Comparison of ENCODE assay signal across 8 mouse cellular contexts in genomic region chr7:16944808-16945315, GRCm38 (mm10). TPM values are rescaled to one million over a fixed set of nuclear protein-coding genes. Genes with fewer than 3 reads are reported as not detected.
A peak's percentile ranks its signal among the peaks of the same experiment; 100 is the strongest.
DNase-seq lines count a peak whose midpoint lies in the region; ATAC-seq and TF ChIP-seq lines count a peak whose summit lies in the region.

No protein-coding gene starts in this region.

- ATAC-seq in limb, embryonic 12.5 days (ENCODE audit: insufficient number of reproducible peaks, insufficient read depth, low FRiP score, low TSS enrichment, low read depth) = no peak; the same call in 1 of the 2 replicates
- ATAC-seq in stomach, embryonic 16.5 days (ENCODE audit: insufficient read depth, low FRiP score) = peak; percentile 5; the same call in 1 of the 2 replicates

- DNase-seq in cerebellum, adult 2 months = peak in 1 of 2 experiments; percentile 57
- DNase-seq in cerebellum, adult 11 months = no peak
- peak; percentile 25 for DNase-seq in right cerebral cortex, adult 18-20 months
- no peak for DNase-seq in right cerebral cortex, postnatal 36 days (ENCODE audit: low spot score in 2 of 2)
- no peak for DNase-seq in thymus, postnatal 36 days
- no peak for DNase-seq in thymus, adult 18-20 months

- H3K9me3 ChIP-seq in limb, embryonic 12.5 days = no peaks in the 10 kb centered on the region
- H3K9me3 ChIP-seq in stomach, embryonic 16.5 days (replicated peaks; ENCODE audit: control insufficient read depth, low read length) = no peaks in the 10 kb centered on the region

- peaks cover 22% of the 10 kb centered on the region; the same call in 1 of the 2 replicates for H3K4me1 ChIP-seq in cerebellum, adult 2 months (ENCODE audit: control insufficient read depth, insufficient read depth, low read length)
- H3K4me1 ChIP-seq in limb, embryonic 12.5 days (replicated peaks) = peaks cover 57% of the 10 kb centered on the region
- H3K4me1 ChIP-seq in stomach, embryonic 16.5 days (ENCODE audit: control insufficient read depth, insufficient read depth, low read length) = peaks cover 53% of the 10 kb centered on the region

- H3K9ac ChIP-seq in limb, embryonic 12.5 days (replicated peaks) = peak overlapping the region; percentile 76
- peak overlapping the region; percentile 84 for H3K9ac ChIP-seq in stomach, embryonic 16.5 days (ENCODE audit: low read length)

- TF ChIP-seq POLR2A in cerebellum, adult 2 months (IDR thresholded peaks at IDR 0.05; ENCODE audit: borderline replicate concordance, insufficient read depth, low read length) = no peak

- H3K36me3 ChIP-seq in limb, embryonic 12.5 days = no peaks in the 10 kb centered on the region
- H3K36me3 ChIP-seq in stomach, embryonic 16.5 days (ENCODE audit: control insufficient read depth, insufficient read depth, low read length) = no peaks in the 10 kb centered on the region

- H3K27me3 ChIP-seq in cerebellum, adult 2 months (ENCODE audit: control insufficient read depth, insufficient read depth, low read length) = no peaks in the 10 kb centered on the region
- peaks cover 50% of the 10 kb centered on the region for H3K27me3 ChIP-seq in limb, embryonic 12.5 days
- peaks cover 27% of the 10 kb centered on the region for H3K27me3 ChIP-seq in stomach, embryonic 16.5 days (ENCODE audit: control insufficient read depth, insufficient read depth, low read length)

- no peak for TF ChIP-seq CTCF in cerebellum, adult 2 months (IDR thresholded peaks at IDR 0.05; ENCODE audit: borderline replicate concordance, insufficient read depth, low read depth, low read length)

- peak overlapping the region; percentile 95 for H3K27ac ChIP-seq in cerebellum, adult 2 months (ENCODE audit: insufficient read depth, low read length)
- H3K27ac ChIP-seq in limb, embryonic 12.5 days = peak overlapping the region; percentile 53; the same call in 1 of the 2 replicates
- H3K27ac ChIP-seq in stomach, embryonic 16.5 days (ENCODE audit: low read length) = no peak overlapping the region

- peak overlapping the region; percentile 87 for H3K4me3 ChIP-seq in cerebellum, adult 2 months (replicated peaks; ENCODE audit: insufficient read depth, low read depth, low read length)
- H3K4me3 ChIP-seq in limb, embryonic 12.5 days (replicated peaks) = peak overlapping the region; percentile 62
- peak overlapping the region; percentile 70 for H3K4me3 ChIP-seq in stomach, embryonic 16.5 days (replicated peaks; ENCODE audit: low read length)

- peak overlapping the region; percentile 71 for H3K4me2 ChIP-seq in limb, embryonic 12.5 days
- H3K4me2 ChIP-seq in stomach, embryonic 16.5 days (ENCODE audit: low read depth, low read length) = peak overlapping the region; percentile 87

- WGBS in cerebellum, adult 2 months = 1% methylated on average over 22 of the region's 22 CpGs
- 3% methylated on average over 22 of the region's 22 CpGs for WGBS in limb, embryonic 12.5 days
- 5% methylated on average over 22 of the region's 22 CpGs for WGBS in stomach, embryonic 16.5 days

RNA-seq across cellular contexts. Expression of gene Pnmal2, which starts 0.4 kb away (rescaled TPM):
- polyA plus RNA-seq in cerebellum, adult 2 months (2012; rRNA removed) = 135 and 136 TPM in 2 replicates
- 16.6 and 16.9 TPM in 2 replicates for polyA plus RNA-seq in limb, embryonic 12.5 days (2016; fragmentation: Nextera tagmentation; extraction: Ambion mirVana)
- 7.8 and 10.2 TPM in 2 replicates for polyA plus RNA-seq in stomach, embryonic 16.5 days (2015; fragmentation: Nextera tagmentation; extraction: Ambion mirVana)

RNA-seq across cellular contexts. Expression of gene Pnmal1, which starts 14.6 kb away (rescaled TPM):
- polyA plus RNA-seq in cerebellum, adult 2 months (2012; rRNA removed) = 27.4 and 29.9 TPM in 2 replicates
- 1.4 and 1.5 TPM in 2 replicates for polyA plus RNA-seq in limb, embryonic 12.5 days (2016; fragmentation: Nextera tagmentation; extraction: Ambion mirVana)
- 3.2 and 3.4 TPM in 2 replicates for polyA plus RNA-seq in stomach, embryonic 16.5 days (2015; fragmentation: Nextera tagmentation; extraction: Ambion mirVana)

RNA-seq across cellular contexts. Expression of gene Calm3, which starts 20.9 kb away (rescaled TPM):
- 1,355 and 1,504 TPM in 2 replicates for polyA plus RNA-seq in cerebellum, adult 2 months (2012; rRNA removed)
- 108 and 123 TPM in 2 replicates for polyA plus RNA-seq in limb, embryonic 12.5 days (2016; fragmentation: Nextera tagmentation; extraction: Ambion mirVana)
- 120 and 126 TPM in 2 replicates for polyA plus RNA-seq in stomach, embryonic 16.5 days (2015; fragmentation: Nextera tagmentation; extraction: Ambion mirVana)

RNA-seq across cellular contexts. Expression of gene Gm42372, which starts 38.0 kb away (rescaled TPM):
- polyA plus RNA-seq in cerebellum, adult 2 months (2012; rRNA removed) = 33.2 and 34.4 TPM in 2 replicates
- 0.26 and 0.32 TPM in 2 replicates for polyA plus RNA-seq in limb, embryonic 12.5 days (2016; fragmentation: Nextera tagmentation; extraction: Ambion mirVana)
- polyA plus RNA-seq in stomach, embryonic 16.5 days (2015; fragmentation: Nextera tagmentation; extraction: Ambion mirVana) = 0.25 and 0.35 TPM in 2 replicates

RNA-seq across cellular contexts. Expression of gene Ptgir, which starts 38.6 kb away (rescaled TPM):
- polyA plus RNA-seq in cerebellum, adult 2 months (2012; rRNA removed) = 0.11 TPM in 2 replicates
- 0.96 and 1.1 TPM in 2 replicates for polyA plus RNA-seq in limb, embryonic 12.5 days (2016; fragmentation: Nextera tagmentation; extraction: Ambion mirVana)
- polyA plus RNA-seq in stomach, embryonic 16.5 days (2015; fragmentation: Nextera tagmentation; extraction: Ambion mirVana) = 3.0 and 3.2 TPM in 2 replicates

Comparison
In these comparisons a context has a peak if more than half of its experiments do, and no peak if none do; other contexts are left out.
1. RNA of gene Calm3, which starts 20.9 kb away (polyA plus RNA-seq): 1,355 to 1,504 TPM in cerebellum, adult 2 months; 120 to 126 TPM in stomach, embryonic 16.5 days and 108 to 123 TPM in limb, embryonic 12.5 days; every median in the first group is over 10 times any median in the second.
2. Peak in every context shown above with its lines, with median percentiles within 50 percentile points of each other: H3K4me3 ChIP-seq.